Mouse (Mus musculus) lung, postnatal 0 days (tissue): ENCODE measurements at regions not wholly inside any gene's neighbourhood (a gene's known extent, or its start where the extent isn't known, plus 50 kb on each side); places are given as distances from the start of the nearest gene placed in this dataset.
"Not testable (repeated sequence)": the region's sequence is repeated elsewhere in the genome, so short reads cannot be mapped to it uniquely, and the experiment has no call there.

ENCODE experiments used
- ATAC-seq: fragments of 200-750 bp; cut with Nextera tagmentation; 2 replicates; pipeline ENCODE4 v1.8.0; 2017; ENCODE audit warnings: moderate library complexity
- DNase-seq: peaks from one replicate; pipeline ENCODE4 v3.0.0-alpha.2; 2016; ENCODE audit warnings: low spot score
- H3K27ac ChIP-seq: fragments of 300-500 bp; sonication (generic); 2 replicates; pipeline ENCODE4 v1.5.1; 2014; ENCODE audit warnings: antibody characterized with exemption, mild to moderate bottlenecking, low read length, mixed read lengths
- H3K27me3 ChIP-seq: fragments of 300-500 bp; sonication (generic); replicated peaks from 2 replicates; pipeline ENCODE4 v1.6.1; 2014; ENCODE audit warnings: low read length, mixed read lengths; ENCODE audit not compliant: insufficient read depth
- H3K36me3 ChIP-seq: fragments of 300-500 bp; sonication (generic); 2 replicates; pipeline ENCODE4 v1.6.1; 2014; ENCODE audit warnings: low read length, mixed read lengths; ENCODE audit not compliant: insufficient read depth
- H3K4me1 ChIP-seq: fragments of 300-500 bp; sonication (generic); 2 replicates; pipeline ENCODE4 v1.6.1; 2014; ENCODE audit warnings: antibody characterized with exemption, low read depth, low read length, mixed read lengths; ENCODE audit not compliant: insufficient read depth
- H3K4me2 ChIP-seq: fragments of 300-500 bp; sonication (generic); replicated peaks from 2 replicates; pipeline ENCODE4 v1.6.1; 2014; ENCODE audit warnings: low read depth, mild to moderate bottlenecking, low read length, moderate library complexity, mixed read lengths
- H3K4me3 ChIP-seq: fragments of 300-500 bp; sonication (generic); 2 replicates; pipeline ENCODE4 v1.5.1; 2014; ENCODE audit warnings: low read depth, low read length
- H3K9ac ChIP-seq: fragments of 300-500 bp; sonication (generic); replicated peaks from 2 replicates; pipeline ENCODE4 v1.6.1; 2014; ENCODE audit warnings: low read depth, mild to moderate bottlenecking
- H3K9me3 ChIP-seq: fragments of 300-500 bp; sonication (generic); 2 replicates; pipeline ENCODE4 v1.6.1; 2016; ENCODE audit warnings: low read length, mixed read lengths
- CTCF ChIP-seq: IDR thresholded peaks from 2 replicates; pipeline ENCODE4 v1.5.1; 2016; ENCODE audit warnings: antibody characterized with exemption, mild to moderate bottlenecking
- EP300 ChIP-seq: IDR thresholded peaks from 2 replicates; pipeline ENCODE4 v1.6.1; 2016; ENCODE audit warnings: antibody characterized with exemption, mild to moderate bottlenecking, control low read depth
- WGBS: fragments of 180-500 bp; shearing (Covaris S2); extraction: QIAGEN DNeasy Blood & Tissue Kit; methylation state at CpG from one replicate; pipeline ENCODE4 v1.1.7; 2014; 5-methylcytosine and 5-hydroxymethylcytosine counted together

DNA sequence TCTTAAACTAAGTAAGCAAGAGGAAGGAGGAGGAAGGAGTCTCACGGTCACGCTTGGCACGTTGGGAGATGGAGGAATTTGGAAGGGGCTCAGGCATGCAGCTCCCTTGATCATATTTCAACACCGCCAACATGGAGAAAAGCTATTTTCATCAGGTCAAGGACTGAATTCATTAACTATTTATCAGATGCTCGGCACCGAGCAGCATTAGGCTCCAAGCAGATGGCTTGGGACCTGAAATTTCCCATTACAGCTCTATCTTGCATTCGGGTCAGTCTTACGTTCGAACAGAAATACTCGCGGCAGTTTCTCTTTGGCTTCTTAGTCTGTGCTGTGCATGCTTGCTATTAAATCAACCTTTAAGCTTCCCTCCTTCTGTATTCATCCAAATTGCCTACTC, 278.7 kb downstream of the Plod2 start:
- 0 out of 2 replicates have a peak overlapping the region, but pooled peaks have one; percentile 25 for H3K4me2 ChIP-seq
- ATAC-seq, result no peak
- no peaks in the 10 kb centered on the region for H3K36me3 ChIP-seq
- H3K27me3 ChIP-seq, result no peaks in the 10 kb centered on the region
- no peak overlapping the region for H3K9ac ChIP-seq
- TF ChIP-seq CTCF (no peak), EP300 (no peak)
- no peak for DNase-seq
- H3K4me3 ChIP-seq, result no peak overlapping the region
- H3K4me1 ChIP-seq, result no peaks in the 10 kb centered on the region
- no peak overlapping the region for H3K27ac ChIP-seq
- WGBS, result 52% methylated on average over 11 of the region's 11 CpGs
- no peaks in the 10 kb centered on the region for H3K9me3 ChIP-seq

DNA sequence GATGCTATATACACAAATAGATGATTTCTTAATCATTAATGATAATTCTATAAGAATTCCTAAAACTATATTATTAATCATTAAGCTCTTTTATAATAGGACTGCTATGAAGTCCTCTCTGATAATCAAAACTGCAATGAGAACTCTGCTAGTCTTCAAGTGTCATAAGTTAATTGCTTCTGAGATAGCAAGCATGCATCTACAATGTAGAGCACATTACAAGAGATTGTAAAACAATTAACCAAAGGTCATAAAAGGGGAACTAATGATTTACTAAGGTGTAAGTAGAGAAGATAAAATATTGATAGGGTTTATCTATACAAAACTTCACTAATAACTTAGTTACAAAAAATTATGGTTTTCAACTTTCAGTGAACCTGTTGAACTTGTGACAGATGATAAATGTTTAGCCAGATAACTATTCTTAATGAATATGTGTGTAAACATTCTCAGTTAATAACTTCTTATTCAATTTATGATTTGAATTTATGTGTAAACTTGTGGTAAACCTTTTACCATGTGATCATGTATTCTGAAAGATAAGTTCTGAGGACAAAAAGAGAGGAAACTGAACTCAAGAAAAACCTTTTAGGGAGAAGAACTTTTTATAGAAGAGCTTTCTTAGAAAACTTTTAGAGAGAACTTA, 284.8 kb downstream of the Plod2 start:
- no peak overlapping the region for H3K4me2 ChIP-seq
- no peaks in the 10 kb centered on the region for H3K4me1 ChIP-seq
- no peak overlapping the region for H3K9ac ChIP-seq
- H3K4me3 ChIP-seq, result no peak overlapping the region
- DNase-seq, result no peak
- no peaks in the 10 kb centered on the region for H3K9me3 ChIP-seq
- H3K27me3 ChIP-seq, result no peaks in the 10 kb centered on the region
- no peak overlapping the region for H3K27ac ChIP-seq
- no peaks in the 10 kb centered on the region for H3K36me3 ChIP-seq
- ATAC-seq, result no peak
- TF ChIP-seq EP300 (no peak), CTCF (no peak)

DNA sequence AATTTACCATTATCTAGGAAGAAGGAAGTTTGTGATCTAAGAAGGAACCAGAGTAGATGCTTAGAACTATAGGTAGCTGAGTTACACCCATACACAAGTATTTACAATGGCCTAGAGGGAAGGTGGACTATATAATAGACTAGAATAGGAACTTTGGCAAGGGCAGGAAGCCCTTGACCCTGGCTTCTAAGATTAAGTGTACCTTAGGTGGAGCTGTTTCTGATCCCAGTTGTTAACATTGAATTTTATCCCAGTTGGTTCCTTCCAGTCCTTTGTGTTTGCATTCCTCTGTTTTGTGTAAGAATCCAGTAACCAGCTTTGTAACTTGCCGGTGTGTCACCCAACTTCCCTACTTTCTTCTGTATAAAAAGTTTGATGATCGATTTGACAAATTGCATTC, 294.1 kb downstream of the Plod2 start:
- not testable (repeated sequence) for H3K27me3 ChIP-seq, H3K9ac ChIP-seq, ATAC-seq, H3K4me3 ChIP-seq, H3K9me3 ChIP-seq, H3K36me3 ChIP-seq, DNase-seq, H3K27ac ChIP-seq, H3K4me2 ChIP-seq, H3K4me1 ChIP-seq
- WGBS, result 85% methylated on average over 2 of the region's 2 CpGs

DNA sequence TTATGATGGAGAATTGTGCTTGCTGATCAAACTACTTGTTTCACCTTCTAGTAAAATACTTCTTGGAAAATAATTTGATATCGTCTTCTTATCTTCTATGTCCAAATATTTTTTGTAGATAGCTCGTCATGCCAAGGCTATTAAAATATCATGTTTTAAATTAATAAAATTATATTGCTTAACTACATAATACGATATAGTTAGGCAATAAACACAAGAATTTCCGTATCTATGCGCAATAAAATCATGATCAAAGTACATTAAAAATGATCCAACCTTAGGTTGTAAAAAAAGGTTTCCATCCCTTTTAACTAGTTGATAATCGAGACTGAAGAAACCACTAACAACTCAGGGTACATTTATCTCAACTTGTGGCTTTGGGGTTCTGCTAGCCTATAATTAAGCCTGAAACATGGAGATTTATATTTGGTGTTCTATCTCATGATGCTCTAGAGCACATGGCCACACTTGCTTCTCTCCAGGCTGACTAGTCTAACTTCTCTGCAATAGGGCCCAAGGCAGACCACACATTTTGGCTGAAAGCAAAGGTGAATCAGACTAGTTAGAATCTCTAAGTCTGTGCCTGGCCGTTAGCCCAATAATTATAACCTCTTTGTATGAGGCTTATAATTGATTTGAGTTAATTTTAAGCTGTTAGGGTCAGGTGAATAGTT, 314.5 kb downstream of the Plod2 start:
- WGBS, result 79% methylated on average over 7 of the region's 7 CpGs
- no peaks in the 10 kb centered on the region for H3K9me3 ChIP-seq
- ATAC-seq, result no peak

DNA sequence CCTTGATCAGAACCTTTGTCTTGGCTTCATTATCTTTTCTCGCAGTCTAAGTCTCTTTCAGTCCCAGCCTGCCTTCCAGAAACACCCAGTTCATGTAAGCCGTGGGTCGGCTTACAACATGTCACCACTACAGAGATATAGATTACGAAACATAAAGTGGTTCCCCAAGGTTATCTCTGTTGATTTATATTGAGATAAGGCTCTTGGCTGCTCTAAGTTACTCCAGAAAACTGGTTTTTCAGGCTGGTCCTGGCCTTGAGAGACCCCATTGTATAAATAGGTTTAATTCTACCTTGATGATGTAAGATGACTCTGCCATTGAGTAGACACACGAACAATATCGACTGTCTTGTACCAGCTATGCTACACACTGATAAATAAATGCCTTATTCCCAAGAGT, 323.8 kb downstream of the Plod2 start:
- Histone ChIP-seq H3K27ac (no peak overlapping the region), H3K4me3 (no peak overlapping the region)
- WGBS, result 48% methylated on average over 6 of the region's 6 CpGs

More for the DNA sequence above, 314.5 kb downstream of the Plod2 start:
- no peak overlapping the region for H3K4me2 ChIP-seq
- H3K4me1 ChIP-seq, result no peaks in the 10 kb centered on the region
- no peak overlapping the region for H3K4me3 ChIP-seq
- DNase-seq, result no peak
- H3K36me3 ChIP-seq, result no peaks in the 10 kb centered on the region
- no peak overlapping the region for H3K9ac ChIP-seq
- TF ChIP-seq EP300, result no peak
- no peak for TF ChIP-seq CTCF
- no peaks in the 10 kb centered on the region for H3K27me3 ChIP-seq
- H3K27ac ChIP-seq, result no peak overlapping the region

DNA sequence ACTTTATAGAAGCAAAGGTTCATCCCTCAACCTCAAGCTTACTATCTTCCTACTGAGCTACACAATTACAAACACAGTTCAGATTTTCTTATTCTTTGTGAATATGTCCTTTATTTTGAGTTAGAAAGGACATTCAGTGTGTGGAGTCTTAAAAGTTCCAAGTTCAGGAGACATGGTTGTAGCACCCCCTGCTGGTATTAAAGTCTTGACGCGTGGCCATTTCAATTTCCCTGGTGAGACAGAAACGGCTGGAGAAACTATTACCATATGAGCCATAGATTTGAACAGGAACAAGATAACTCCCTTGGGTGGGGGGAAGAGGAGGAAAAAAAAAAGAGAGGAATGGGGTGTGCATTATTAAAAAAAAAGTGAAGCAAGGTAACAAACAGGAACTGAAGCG, 336.6 kb downstream of the Plod2 start:
- TF ChIP-seq EP300 (no peak), CTCF (peak; percentile 80)
- Histone ChIP-seq H3K4me3 (no peak overlapping the region), H3K9ac (no peak overlapping the region), H3K4me1 (no peaks in the 10 kb centered on the region), H3K36me3 (no peaks in the 10 kb centered on the region), H3K4me2 (no peak overlapping the region), H3K27me3 (no peaks in the 10 kb centered on the region), H3K9me3 (no peaks in the 10 kb centered on the region), H3K27ac (no peak overlapping the region)
- ATAC-seq (no peak), DNase-seq (peak; percentile 74)
- 29% methylated on average over 4 of the region's 4 CpGs for WGBS

More for the DNA sequence above, 323.8 kb downstream of the Plod2 start:
- Histone ChIP-seq H3K4me2 (no peak overlapping the region), H3K27me3 (no peaks in the 10 kb centered on the region), H3K4me1 (no peaks in the 10 kb centered on the region), H3K9me3 (no peaks in the 10 kb centered on the region), H3K9ac (no peak overlapping the region), H3K36me3 (no peaks in the 10 kb centered on the region)
- DNase-seq, result peak; percentile 77
- peak; percentile 97 for ATAC-seq
- no peak for TF ChIP-seq CTCF
- TF ChIP-seq EP300, result peak; percentile 84
